In genomic region chr8:92491533-92491932, GRCm38 (mm10) we compare ENCODE assay signal across 17 mouse cellular contexts.
DNase-seq lines count a peak whose midpoint lies in the region; ATAC-seq and TF ChIP-seq lines count a peak whose summit lies in the region.
"Had no signal": no experiment of that assay in that cellular context is flagged by ENCODE, and none has a peak within 500 bp of the region (broad histone marks: within the 10 kb centered on the region; RNA-seq: fewer than 3 reads in every experiment).

No protein-coding gene starts in this region.

- TF ChIP-seq CTCF in liver, adult 2 months (IDR thresholded peaks at IDR 0.05; ENCODE audit: low read depth, low read length), result 0 out of 2 replicates have a peak, but pooled peaks have one; percentile 4

- no peaks in the 10 kb centered on the region; the same call in 1 of the 2 replicates for H3K4me1 ChIP-seq in heart, embryonic 12.5 days (replicated peaks)
- no peaks in the 10 kb centered on the region for H3K4me1 ChIP-seq in liver, adult 2 months (ENCODE audit: control insufficient read depth, insufficient read depth, low read length)
- no peaks in the 10 kb centered on the region for H3K4me1 ChIP-seq in liver, embryonic 12.5 days
- H3K4me1 ChIP-seq: kidney, embryonic 15.5 days had no signal

- TF ChIP-seq POLR2A in liver, adult 2 months (IDR thresholded peaks at IDR 0.05; ENCODE audit: extremely low read depth, insufficient read depth, low read length), result no peak

- peaks cover 4% of the 10 kb centered on the region for H3K27me3 ChIP-seq in heart, embryonic 12.5 days (replicated peaks)
- no peaks in the 10 kb centered on the region for H3K27me3 ChIP-seq in liver, adult 2 months (ENCODE audit: control insufficient read depth, insufficient read depth, low read length)
- H3K27me3 ChIP-seq in liver, embryonic 12.5 days (replicated peaks), result no peaks in the 10 kb centered on the region
- H3K27me3 ChIP-seq: heart, embryonic 15.5 days; kidney, embryonic 15.5 days had no signal

- WGBS in heart, embryonic 12.5 days, result 66% methylated on average over 5 of the region's 5 CpGs
- WGBS in liver, adult 2 months, result 80% methylated on average over 5 of the region's 5 CpGs
- whole genome bisulfite sequencing in liver, embryonic 12.5 days (ENCODE audit: insufficient replicate concordance), result 60% methylated on average over 5 of the region's 5 CpGs

- H3K4me2 ChIP-seq in heart, embryonic 12.5 days, result no peak overlapping the region
- H3K4me2 ChIP-seq in liver, embryonic 12.5 days, result no peak overlapping the region
- H3K4me2 ChIP-seq: heart, embryonic 15.5 days; kidney, embryonic 15.5 days had no signal

- no peak overlapping the region for H3K4me3 ChIP-seq in heart, embryonic 12.5 days
- no peak overlapping the region for H3K4me3 ChIP-seq in liver, adult 2 months (ENCODE audit: insufficient read depth, low read depth, low read length)
- H3K4me3 ChIP-seq in liver, embryonic 12.5 days, result no peak overlapping the region
- H3K4me3 ChIP-seq: heart, embryonic 15.5 days; kidney, embryonic 15.5 days had no signal

- no peak for ATAC-seq in heart, embryonic 12.5 days (ENCODE audit: insufficient number of reproducible peaks, low FRiP score)
- no peak for ATAC-seq in liver, embryonic 12.5 days
- ATAC-seq: hindbrain, embryonic 16.5 days had no signal

- no peaks in the 10 kb centered on the region for H3K9me3 ChIP-seq in heart, embryonic 12.5 days (replicated peaks)
- no peaks in the 10 kb centered on the region for H3K9me3 ChIP-seq in liver, embryonic 12.5 days (replicated peaks)
- H3K9me3 ChIP-seq: heart, embryonic 15.5 days; kidney, embryonic 15.5 days had no signal

- no peak overlapping the region for H3K27ac ChIP-seq in heart, embryonic 12.5 days (ENCODE audit: poor library complexity, severe bottlenecking)
- no peak overlapping the region for H3K27ac ChIP-seq in liver, adult 2 months (replicated peaks; ENCODE audit: insufficient read depth, low read depth, low read length)
- H3K27ac ChIP-seq in liver, embryonic 12.5 days, result no peak overlapping the region
- H3K27ac ChIP-seq: heart, embryonic 15.5 days; kidney, embryonic 15.5 days had no signal

- peak; percentile 7 for DNase-seq in adrenal gland, postnatal 14 days
- DNase-seq in adrenal gland, adult 18-20 months (ENCODE audit: low spot score in 2 of 2), result no peak
- peak; percentile 26 for DNase-seq in heart, postnatal 4 days
- no peak for DNase-seq in liver, adult 2 months (ENCODE audit: extremely low read depth, low read depth, low spot score)
- peak; percentile 48 for DNase-seq in Muller cell, postnatal 12 days (ENCODE audit: inconsistent ontology term)
- DNase-seq in ovary, postnatal 10 days (ENCODE audit: low spot score), result no peak
- DNase-seq: adrenal gland, postnatal 36 days; cerebellum, adult 9-11 months; embryo, embryonic 11 days; gastrocnemius, postnatal 10 days; layer of hippocampus, adult 9-11 months; thymus, postnatal 25 days had no signal

- H3K9ac ChIP-seq in heart, embryonic 12.5 days, result no peak overlapping the region
- no peak overlapping the region for H3K9ac ChIP-seq in liver, adult 2 months (ENCODE audit: low read depth, low read length)
- no peak overlapping the region for H3K9ac ChIP-seq in liver, embryonic 12.5 days
- H3K9ac ChIP-seq: heart, embryonic 15.5 days; kidney, embryonic 15.5 days had no signal

- no peaks in the 10 kb centered on the region for H3K36me3 ChIP-seq in heart, embryonic 12.5 days
- no peaks in the 10 kb centered on the region for H3K36me3 ChIP-seq in liver, adult 2 months (ENCODE audit: control insufficient read depth, insufficient read depth, low read length)
- H3K36me3 ChIP-seq in liver, embryonic 12.5 days, result no peaks in the 10 kb centered on the region
- H3K36me3 ChIP-seq: heart, embryonic 15.5 days; kidney, embryonic 15.5 days had no signal

- H3K79me2 ChIP-seq in liver, adult 2 months (ENCODE audit: control insufficient read depth, insufficient read depth, low read length), result no peaks in the 10 kb centered on the region

Comparison
In these comparisons a context has a peak if more than half of its experiments do, and no peak if none do; other contexts are left out.
1. DNase-seq: peak in adrenal gland, postnatal 14 days (single experiment), heart, postnatal 4 days (single experiment) and Muller cell, postnatal 12 days (single experiment); none in adrenal gland, adult 18-20 months (0 of 2), liver, adult 2 months (single experiment) and ovary, postnatal 10 days (single experiment).